Mouse (Mus musculus) heart, postnatal 0 days (tissue): ENCODE measurements at regions not wholly inside any gene's neighbourhood (a gene's known extent, or its start where the extent isn't known, plus 50 kb on each side); places are given as distances from the start of the nearest gene placed in this dataset.

Experiments used
- ATAC-seq: fragments of 200-750 bp; cut with Nextera tagmentation; 2 replicates; pipeline ENCODE4 v1.8.0; 2017; ENCODE audit warnings: low read depth, moderate number of reproducible peaks, moderate library complexity; ENCODE audit not compliant: insufficient read depth
- DNase-seq: peaks from one replicate; pipeline ENCODE4 v3.0.0-alpha.2; 2016; ENCODE audit warnings: low spot score
- H3K27ac ChIP-seq: fragments of 300-500 bp; sonication (generic); 2 replicates; pipeline ENCODE4 v1.5.1; 2014; ENCODE audit warnings: low read depth, mild to moderate bottlenecking
- H3K27me3 ChIP-seq: fragments of 300-500 bp; sonication (generic); 2 replicates; pipeline ENCODE4 v1.6.1; 2014; ENCODE audit warnings: low read length, mixed read lengths; ENCODE audit not compliant: control insufficient read depth, insufficient read depth
- H3K36me3 ChIP-seq: fragments of 300-500 bp; sonication (generic); replicated peaks from 2 replicates; pipeline ENCODE4 v1.6.1; 2014; ENCODE audit warnings: low read length, mixed read lengths; ENCODE audit not compliant: control insufficient read depth, insufficient read depth
- H3K4me1 ChIP-seq: fragments of 300-500 bp; sonication (generic); 2 replicates; pipeline ENCODE4 v1.6.1; 2014; ENCODE audit warnings: antibody characterized with exemption; ENCODE audit not compliant: control insufficient read depth, insufficient read depth
- H3K4me2 ChIP-seq: fragments of 300-500 bp; sonication (generic); 2 replicates; pipeline ENCODE4 v1.6.1; 2014; ENCODE audit warnings: low read depth, mild to moderate bottlenecking, low read length, moderate library complexity
- H3K4me3 ChIP-seq: fragments of 300-500 bp; sonication (generic); 2 replicates; pipeline ENCODE4 v1.5.1; 2014; ENCODE audit warnings: low read depth, low read length
- H3K9ac ChIP-seq: fragments of 300-500 bp; sonication (generic); replicated peaks from 2 replicates; pipeline ENCODE4 v1.6.1; 2014; ENCODE audit warnings: low read depth, low read length, mixed read lengths
- H3K9me3 ChIP-seq: fragments of 300-500 bp; sonication (generic); replicated peaks from 2 replicates; pipeline ENCODE4 v1.6.1; 2016; ENCODE audit warnings: low read length; ENCODE audit not compliant: control insufficient read depth
- CTCF ChIP-seq: IDR thresholded peaks from 2 replicates; pipeline ENCODE4 v1.5.1; 2016; ENCODE audit warnings: antibody characterized with exemption, control low read depth, low read depth
- EP300 ChIP-seq: IDR thresholded peaks from 2 replicates; pipeline ENCODE4 v1.6.1; 2016; ENCODE audit warnings: antibody characterized with exemption, low read depth
- WGBS: fragments of 180-500 bp; shearing (Covaris S2); extraction: QIAGEN DNeasy Blood & Tissue Kit; methylation state at CpG from one replicate; pipeline ENCODE4 v1.1.7; 2014; 5-methylcytosine and 5-hydroxymethylcytosine counted together

GRCm38 (mm10) chr10:92081199-92081598, 641.0 kb downstream of the Nedd1 start:
- Histone ChIP-seq H3K4me1 (no peaks in the 10 kb centered on the region), H3K36me3 (no peaks in the 10 kb centered on the region), H3K4me2 (no peak overlapping the region), H3K9ac (no peak overlapping the region), H3K27me3 (no peaks in the 10 kb centered on the region), H3K9me3 (no peaks in the 10 kb centered on the region), H3K4me3 (no peak overlapping the region), H3K27ac (no peak overlapping the region)
- WGBS = 54% methylated on average over 1 of the region's 1 CpGs
- no peak for ATAC-seq
- DNase-seq = no peak
- TF ChIP-seq EP300 (no peak), CTCF (no peak)

- no peaks in the 10 kb centered on the region for H3K4me1 ChIP-seq
- DNase-seq (no peak), ATAC-seq (no peak)
- H3K36me3 ChIP-seq = no peaks in the 10 kb centered on the region
- H3K27ac ChIP-seq = no peak overlapping the region
- no peaks in the 10 kb centered on the region for H3K27me3 ChIP-seq
- H3K9me3 ChIP-seq = no peaks in the 10 kb centered on the region
- no peak overlapping the region for H3K4me3 ChIP-seq
- no peak for TF ChIP-seq EP300
- no peak for TF ChIP-seq CTCF
- H3K4me2 ChIP-seq = no peak overlapping the region
- H3K9ac ChIP-seq = no peak overlapping the region
- WGBS = 53% methylated on average over 4 of the region's 4 CpGs
Measured at GRCm38 (mm10) chr10:92079421-92079820, 642.8 kb downstream of the Nedd1 start.

- Histone ChIP-seq H3K9ac (no peak overlapping the region), H3K27me3 (no peaks in the 10 kb centered on the region), H3K27ac (no peak overlapping the region), H3K36me3 (no peaks in the 10 kb centered on the region), H3K4me3 (no peak overlapping the region), H3K9me3 (no peaks in the 10 kb centered on the region), H3K4me2 (no peak overlapping the region), H3K4me1 (no peaks in the 10 kb centered on the region)
- ATAC-seq (no peak), DNase-seq (no peak)
- 63% methylated on average over 3 of the region's 3 CpGs for WGBS
- no peak for TF ChIP-seq EP300
- TF ChIP-seq CTCF = no peak
Measured at GRCm38 (mm10) chr10:92077291-92077690, 644.9 kb downstream of the Nedd1 start.

GRCm38 (mm10) chr10:92076754-92077153, 645.5 kb downstream of the Nedd1 start:
- Histone ChIP-seq H3K9ac (no peak overlapping the region), H3K4me1 (no peaks in the 10 kb centered on the region), H3K27ac (no peak overlapping the region), H3K27me3 (no peaks in the 10 kb centered on the region), H3K36me3 (no peaks in the 10 kb centered on the region), H3K9me3 (no peaks in the 10 kb centered on the region), H3K4me2 (no peak overlapping the region), H3K4me3 (no peak overlapping the region)
- ATAC-seq (no peak), DNase-seq (no peak)
- whole genome bisulfite sequencing = 65% methylated on average over 3 of the region's 3 CpGs
- TF ChIP-seq EP300 (no peak), CTCF (no peak)

- no peaks in the 10 kb centered on the region for H3K36me3 ChIP-seq
- H3K4me3 ChIP-seq = no peak overlapping the region
- no peak for DNase-seq
- no peaks in the 10 kb centered on the region for H3K27me3 ChIP-seq
- no peaks in the 10 kb centered on the region for H3K9me3 ChIP-seq
- no peak overlapping the region for H3K4me2 ChIP-seq
- no peak overlapping the region for H3K27ac ChIP-seq
- TF ChIP-seq CTCF = no peak
- TF ChIP-seq EP300 = no peak
- no peaks in the 10 kb centered on the region for H3K4me1 ChIP-seq
- 54% methylated on average over 8 of the region's 8 CpGs for WGBS
- no peak for ATAC-seq
- no peak overlapping the region for H3K9ac ChIP-seq
Measured at GRCm38 (mm10) chr10:92075469-92075868, 646.8 kb downstream of the Nedd1 start.

- H3K4me3 ChIP-seq = no peak overlapping the region
- no peaks in the 10 kb centered on the region for H3K27me3 ChIP-seq
- H3K36me3 ChIP-seq = no peaks in the 10 kb centered on the region
- ATAC-seq (no peak), DNase-seq (no peak)
- TF ChIP-seq EP300 (no peak), CTCF (no peak)
- H3K9me3 ChIP-seq = no peaks in the 10 kb centered on the region
- no peak overlapping the region for H3K4me2 ChIP-seq
- H3K4me1 ChIP-seq = no peaks in the 10 kb centered on the region
- no peak overlapping the region for H3K9ac ChIP-seq
- H3K27ac ChIP-seq = no peak overlapping the region
- WGBS = 82% methylated on average over 11 of the region's 11 CpGs
Measured at GRCm38 (mm10) chr10:92074698-92075394, 647.4 kb downstream of the Nedd1 start.
